Mouse (Mus musculus): ENCODE measurements around the gene 4930568D16Rik.

DNA sequence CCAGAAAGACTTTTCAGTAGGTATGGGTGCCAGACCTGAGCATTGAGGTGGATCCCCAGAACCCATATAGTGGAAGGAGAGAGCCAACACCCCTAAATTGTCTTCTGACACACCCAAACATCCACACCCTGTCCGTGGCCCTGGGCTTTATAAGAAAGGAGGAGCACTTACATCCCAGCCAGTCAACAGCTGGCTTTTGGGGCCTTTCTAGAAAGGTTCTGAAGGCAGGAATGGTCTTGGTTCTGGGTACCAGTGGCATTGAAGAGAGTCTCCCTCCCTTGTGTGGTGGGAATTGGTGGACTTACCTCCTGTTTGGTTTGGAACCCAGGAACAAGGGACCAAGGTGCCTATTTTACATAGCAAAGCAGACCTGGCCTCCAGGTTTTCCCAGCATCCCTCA, 39.1 kb upstream of the 4930568D16Rik start:
- no peak for TF ChIP-seq POLR2A (IDR thresholded peaks at IDR 0.05; ENCODE audit: low read depth, low read length)
- no peak for TF ChIP-seq CTCF (conservative IDR thresholded peaks at IDR 0.05 in 1 of 2, IDR thresholded peaks at IDR 0.05 in 1 of 2; ENCODE audit: low read depth in 2 of 2, low read length in 2 of 2)
- TF ChIP-seq HCFC1 (IDR thresholded peaks at IDR 0.05; ENCODE audit: low read depth, low read length): no peak
- TF ChIP-seq NELFE (IDR thresholded peaks at IDR 0.05; ENCODE audit: low read depth, low read length): no peak
- TF ChIP-seq MAFK (IDR thresholded peaks at IDR 0.05; ENCODE audit: insufficient replicate concordance, low read length): no peak
- TF ChIP-seq JUND (conservative IDR thresholded peaks at IDR 0.05; ENCODE audit: low read depth, low read length): no peak
- no peak for TF ChIP-seq USF1 (IDR thresholded peaks at IDR 0.05; ENCODE audit: low read depth, low read length)
- no peak for TF ChIP-seq BHLHE40 (IDR thresholded peaks at IDR 0.05; ENCODE audit: low read depth, low read length)
- TF ChIP-seq RCOR1 (conservative IDR thresholded peaks at IDR 0.05; ENCODE audit: low read depth, low read length): no peak
- TF ChIP-seq MAX (IDR thresholded peaks at IDR 0.05; ENCODE audit: low read length): no peak
- no peak for TF ChIP-seq SIN3A (IDR thresholded peaks at IDR 0.05; ENCODE audit: low read length)
- no peak for TF ChIP-seq EP300 (IDR thresholded peaks at IDR 0.05; ENCODE audit: low read length)
- TF ChIP-seq MEF2A (IDR thresholded peaks at IDR 0.05; ENCODE audit: borderline replicate concordance, low read depth, low read length): no peak
- no peak for TF ChIP-seq ZKSCAN1 (IDR thresholded peaks at IDR 0.05; ENCODE audit: borderline replicate concordance, low read depth, low read length)

Data from CH12.LX (cell line).